Mouse (Mus musculus) embryo, embryonic 10.5 days (tissue): ENCODE measurements around the gene Rad51b.
A peak's percentile ranks its signal among the peaks of the same experiment; 100 is the strongest.

Source experiments
- DNase-seq: peaks from one replicate; pipeline ENCODE4 v3.0.0-alpha.2; 2015; ENCODE audit warnings: low spot score

Rad51b gene

GRCm38 (mm10) chr12:79531809-79532798 lies 235.0 kb downstream of the Rad51b start:
- peak; percentile 41 for DNase-seq

- peak; percentile 48 for DNase-seq
Measured at GRCm38 (mm10) chr12:79534778-79535177, 237.7 kb downstream of the Rad51b start.

GRCm38 (mm10) chr12:79535532-79536437 lies 238.7 kb downstream of the Rad51b start:
- peak; percentile 65 for DNase-seq

- DNase-seq: no peak
Measured at GRCm38 (mm10) chr12:79540176-79540575, 243.1 kb downstream of the Rad51b start.

GRCm38 (mm10) chr12:79541581-79541980 lies 244.5 kb downstream of the Rad51b start:
- no peak for DNase-seq

GRCm38 (mm10) chr12:79545063-79545462 lies 248.0 kb downstream of the Rad51b start:
- no peak for DNase-seq

- DNase-seq: no peak
Measured at GRCm38 (mm10) chr12:79547556-79547955, 250.5 kb downstream of the Rad51b start.

- DNase-seq: no peak
Measured at GRCm38 (mm10) chr12:79548607-79549330, 251.7 kb downstream of the Rad51b start.

GRCm38 (mm10) chr12:79550049-79550682 lies 253.1 kb downstream of the Rad51b start:
- no peak for DNase-seq

GRCm38 (mm10) chr12:79551274-79551673 lies 254.2 kb downstream of the Rad51b start:
- no peak for DNase-seq

GRCm38 (mm10) chr12:79553056-79553455 lies 256.0 kb downstream of the Rad51b start:
- no peak for DNase-seq

GRCm38 (mm10) chr12:79557904-79558303 lies 260.8 kb downstream of the Rad51b start:
- DNase-seq: no peak

- no peak for DNase-seq
Measured at GRCm38 (mm10) chr12:79558711-79559110, 261.6 kb downstream of the Rad51b start.

GRCm38 (mm10) chr12:79559410-79560015 lies 262.4 kb downstream of the Rad51b start:
- DNase-seq: no peak

- no peak for DNase-seq
Measured at GRCm38 (mm10) chr12:79560084-79560699, 263.1 kb downstream of the Rad51b start.

GRCm38 (mm10) chr12:79560893-79561292 lies 263.8 kb downstream of the Rad51b start:
- no peak for DNase-seq

GRCm38 (mm10) chr12:79574159-79575040 lies 277.3 kb downstream of the Rad51b start:
- peak; percentile 17 for DNase-seq

- no peak for DNase-seq
Measured at GRCm38 (mm10) chr12:79575041-79575541, 278.0 kb downstream of the Rad51b start.

- no peak for DNase-seq
Measured at GRCm38 (mm10) chr12:79577525-79577924, 280.4 kb downstream of the Rad51b start.
